Mouse (Mus musculus): ENCODE measurements around the gene Eif3d.

Eif3d gene

DNA sequence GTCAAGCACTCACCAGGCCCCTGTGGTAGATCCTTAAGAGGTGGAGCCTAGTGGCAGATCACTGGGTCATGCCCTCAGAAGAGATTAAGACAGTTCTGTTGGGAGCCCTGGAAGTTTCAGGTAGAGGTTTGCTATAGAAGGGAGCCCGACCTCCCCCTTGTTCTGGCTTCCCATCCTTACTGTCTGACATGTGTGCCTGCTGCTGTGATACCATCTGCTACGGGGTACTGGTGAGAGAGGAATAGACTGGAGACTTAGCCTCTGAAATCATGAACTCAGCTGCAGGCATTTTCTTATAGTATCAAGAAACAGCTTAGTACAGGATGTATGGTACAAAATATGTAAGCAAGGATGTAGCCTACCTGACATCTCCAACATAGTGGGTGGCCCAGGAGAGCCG is 17.7 kb downstream of the Eif3d start:
- no peak for DNase-seq (ENCODE audit: low spot score)

DNA sequence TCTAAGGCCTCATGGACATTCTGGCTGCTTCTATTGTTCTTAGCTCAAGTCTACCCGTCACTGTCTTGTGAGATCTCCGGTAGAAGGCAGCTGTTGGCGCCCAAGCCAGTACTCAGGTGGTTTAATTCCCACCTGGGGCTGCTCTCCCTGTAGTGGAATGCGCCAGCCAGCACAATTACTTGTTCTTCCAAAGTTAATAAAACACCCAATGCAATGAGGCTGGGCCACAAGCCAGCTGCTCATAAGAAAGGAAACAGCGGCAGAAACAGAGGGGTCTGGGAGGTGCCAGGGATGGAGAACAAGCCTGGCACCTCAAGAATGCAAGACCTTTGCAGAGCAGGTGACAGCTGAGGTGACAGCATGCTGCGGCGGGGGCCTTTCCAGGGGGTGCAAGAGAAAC is 21.6 kb downstream of the Eif3d start:
- no peak for DNase-seq (ENCODE audit: low spot score)

- DNase-seq (ENCODE audit: low spot score): no peak
Measured at GRCm38 (mm10) chr15:77945711-77946110, 24.9 kb downstream of the Eif3d start.

GRCm38 (mm10) chr15:77941563-77941962 is 29.1 kb downstream of the Eif3d start:
- DNase-seq (ENCODE audit: low spot score): no peak

- no peak for DNase-seq (ENCODE audit: low spot score)
Measured at GRCm38 (mm10) chr15:77938516-77938915, 32.1 kb downstream of the Eif3d start.

DNA sequence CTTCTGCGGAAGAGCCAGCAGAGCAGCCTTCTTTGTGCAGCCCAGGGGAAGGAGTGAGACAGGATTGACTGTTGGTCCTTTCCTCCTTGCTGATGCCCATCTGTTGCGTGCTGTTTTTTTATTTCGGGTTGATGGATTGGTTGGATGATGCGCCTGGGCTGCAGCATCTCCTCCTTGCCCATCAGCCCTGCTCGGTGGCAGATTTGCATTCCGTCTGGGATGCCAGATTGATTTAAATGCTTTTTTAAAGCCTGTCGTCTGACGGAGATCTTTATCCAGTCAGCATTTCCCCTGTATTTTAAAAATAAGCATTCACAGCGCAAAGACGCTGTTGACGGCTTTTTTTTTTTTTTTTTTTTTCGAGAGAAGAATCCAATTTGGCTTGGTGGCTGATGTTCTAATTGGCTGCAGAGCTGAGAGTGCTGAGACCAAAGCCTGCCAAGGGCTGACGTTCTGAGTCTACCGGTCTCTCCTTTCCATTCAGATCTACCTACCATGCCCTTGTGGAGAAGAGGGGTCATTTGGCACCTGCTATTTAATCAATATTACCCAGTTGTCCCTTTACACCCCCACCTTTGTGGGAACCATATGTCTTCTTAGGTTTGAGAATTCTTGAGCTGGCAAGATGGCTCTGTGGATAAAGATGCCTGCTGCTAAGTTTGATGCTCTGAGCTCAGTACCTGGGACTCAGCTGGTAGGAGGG is 34.8 kb downstream of the Eif3d start:
- DNase-seq (ENCODE audit: low spot score): no peak

GRCm38 (mm10) chr15:77934968-77935367 is 35.6 kb downstream of the Eif3d start:
- no peak for DNase-seq (ENCODE audit: low spot score)

- DNase-seq (ENCODE audit: low spot score): no peak
Measured at GRCm38 (mm10) chr15:77934326-77934725, 36.3 kb downstream of the Eif3d start.

DNA sequence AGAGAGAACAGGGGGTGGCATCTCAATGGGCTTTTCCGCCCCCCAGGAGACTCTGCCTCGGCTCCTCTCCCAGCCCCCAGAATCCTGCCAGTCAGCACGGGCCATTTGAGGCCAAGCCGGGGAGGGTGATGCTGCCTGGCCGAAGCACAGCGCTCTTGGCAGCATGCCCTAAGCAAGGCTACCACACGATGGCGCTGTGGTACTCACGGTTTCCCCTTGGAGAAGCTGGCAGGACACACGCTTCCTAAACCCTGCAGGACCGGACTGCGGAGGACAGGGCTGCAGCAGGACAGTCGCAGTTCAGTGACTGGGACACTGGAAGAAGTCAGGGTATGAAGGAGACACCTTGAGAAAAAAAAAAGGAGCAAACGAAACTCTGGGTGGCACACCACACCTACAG is 36.8 kb downstream of the Eif3d start:
- peak; percentile 99 for DNase-seq (ENCODE audit: low spot score)

- no peak for DNase-seq (ENCODE audit: low spot score)
Measured at GRCm38 (mm10) chr15:77933222-77933621, 37.4 kb downstream of the Eif3d start.

GRCm38 (mm10) chr15:77931689-77932016 is 39.0 kb downstream of the Eif3d start:
- no peak for DNase-seq (ENCODE audit: low spot score)

DNA sequence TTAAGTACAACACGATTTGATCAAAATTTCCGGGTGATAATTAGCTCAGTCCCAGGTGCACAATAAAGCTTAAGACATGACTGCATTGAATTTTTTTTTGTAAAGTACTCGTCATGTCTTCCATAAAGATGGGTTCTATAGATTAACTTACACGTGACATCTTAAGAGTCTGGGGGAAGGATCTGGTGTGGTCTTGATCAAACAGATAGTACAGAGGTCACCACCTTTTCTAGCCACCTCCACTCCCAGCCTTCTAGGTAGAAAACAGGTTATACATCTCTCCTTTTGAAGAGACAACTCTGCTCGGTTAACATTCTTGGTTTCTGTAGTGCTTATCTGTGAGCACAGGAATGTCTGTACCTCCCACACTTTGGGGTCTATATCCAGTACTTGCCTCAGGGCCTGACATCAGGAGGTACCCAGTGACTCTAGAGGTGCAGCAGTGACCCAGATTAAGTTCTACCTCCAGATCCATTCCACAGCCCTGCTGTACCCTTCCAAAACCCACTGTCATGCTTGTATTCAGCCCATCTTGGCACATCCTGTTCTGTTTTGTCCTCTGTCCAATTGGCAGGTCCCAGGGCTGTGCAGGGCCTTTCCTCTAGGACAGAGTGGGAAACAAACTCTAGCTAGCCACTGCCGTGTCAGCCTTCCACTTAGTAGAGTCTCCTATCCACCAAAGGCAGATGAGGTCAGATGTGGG is 39.5 kb downstream of the Eif3d start:
- DNase-seq (ENCODE audit: low spot score): no peak

DNA sequence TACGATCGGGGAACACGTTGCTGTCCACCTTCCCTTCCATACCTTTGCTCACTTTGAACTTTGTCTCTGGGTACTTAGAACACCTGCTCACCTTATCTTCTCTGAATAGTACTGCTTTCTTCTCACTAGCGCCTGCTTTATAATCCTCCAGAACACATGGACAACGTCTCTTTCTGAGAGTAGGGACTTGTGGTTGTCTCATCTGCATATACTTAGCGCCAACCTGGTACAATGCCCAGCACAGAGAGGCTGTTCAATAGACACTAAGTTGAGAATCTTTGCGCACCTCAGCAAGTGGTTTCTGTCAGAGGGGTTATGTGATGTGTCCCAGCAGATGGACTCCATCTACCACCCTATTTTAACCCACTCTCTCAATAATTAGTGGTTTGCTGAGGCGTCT is 40.8 kb downstream of the Eif3d start:
- DNase-seq (ENCODE audit: low spot score): no peak

GRCm38 (mm10) chr15:77928673-77929331 is 41.8 kb downstream of the Eif3d start, which contains the start of gene Txn2:
Gene Txn2, minus strand, starts transcription at chr15:77929006.
- DNase-seq (ENCODE audit: low spot score): peak; percentile 90

DNA sequence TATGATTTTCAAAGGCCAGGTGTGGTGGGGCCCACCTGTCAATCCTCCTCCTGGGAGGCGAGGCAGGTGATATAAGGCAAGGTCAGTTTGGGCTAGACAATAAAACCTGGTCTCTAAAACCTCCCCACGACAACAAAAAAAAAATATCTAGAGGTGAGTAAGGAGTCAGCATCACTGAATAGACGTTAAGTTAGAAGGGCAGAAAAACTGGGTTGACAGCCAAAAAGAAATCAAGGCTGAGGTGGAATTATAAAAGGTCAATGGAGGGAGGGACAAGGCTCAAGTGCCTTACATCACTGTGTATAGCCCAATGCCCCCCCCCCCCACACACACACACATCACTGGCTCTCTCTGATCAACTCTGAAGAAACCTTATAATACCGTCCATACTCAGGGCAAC is 42.5 kb downstream of the Eif3d start:
- DNase-seq (ENCODE audit: low spot score): no peak

DNA sequence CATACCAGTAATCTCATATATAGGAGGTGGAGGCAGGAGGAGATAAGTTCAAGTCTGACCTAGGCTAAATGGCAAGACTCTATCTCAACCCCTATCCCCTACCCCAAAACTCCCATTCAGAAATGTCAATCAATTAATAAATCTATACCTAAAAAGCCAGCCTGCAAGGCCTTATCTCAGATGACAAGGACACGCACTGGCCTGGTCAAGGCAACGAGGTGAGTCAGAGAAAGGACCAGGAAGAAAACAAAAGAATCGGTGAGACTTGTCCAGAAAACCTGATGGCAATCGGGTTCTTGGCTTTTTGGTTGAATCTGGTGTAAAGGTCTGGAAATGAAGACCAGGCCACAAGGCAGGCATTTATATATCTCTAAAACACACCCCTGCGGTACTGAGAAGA is 43.7 kb downstream of the Eif3d start:
- no peak for DNase-seq (ENCODE audit: low spot score)

- no peak for DNase-seq (ENCODE audit: low spot score)
Measured at GRCm38 (mm10) chr15:77925195-77925594, 45.4 kb downstream of the Eif3d start.

DNA sequence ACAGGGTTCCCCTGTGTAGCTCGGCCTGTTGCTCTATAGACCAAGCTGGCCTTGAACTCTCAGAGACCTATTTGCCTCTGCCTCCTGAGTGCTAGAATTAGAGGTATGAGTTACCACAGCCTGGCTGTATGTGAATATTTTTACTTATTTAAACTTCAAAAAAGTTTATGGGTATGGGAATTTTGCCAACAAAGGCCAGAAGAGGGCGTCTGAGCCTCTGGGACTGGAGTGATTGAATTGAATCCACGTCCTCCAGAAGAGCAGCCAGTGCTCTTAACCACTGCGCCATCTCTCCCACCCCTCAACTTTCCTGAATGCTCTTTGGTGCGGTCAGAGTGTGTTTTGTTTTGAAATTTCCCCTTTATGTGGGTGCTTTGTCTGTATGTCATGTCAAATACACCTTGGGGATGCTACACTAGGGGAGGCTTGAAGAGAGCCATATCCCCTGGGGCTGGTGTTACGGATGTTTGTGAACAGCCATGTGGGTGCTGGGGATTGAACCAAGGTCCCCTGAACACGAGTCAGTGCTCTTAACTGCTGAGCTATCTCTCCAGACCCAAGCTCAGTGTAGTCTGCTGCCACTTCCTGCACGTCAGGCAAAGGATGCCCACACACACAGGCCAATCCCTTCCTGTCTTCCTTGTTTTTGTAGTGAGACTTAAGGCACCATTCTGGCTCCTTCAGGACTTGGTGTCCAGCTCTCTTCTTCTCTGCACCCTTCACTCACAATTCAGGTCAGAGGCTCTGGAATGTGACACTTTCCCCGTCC is 47.2 kb downstream of the Eif3d start:
- DNase-seq (ENCODE audit: low spot score): no peak

DNA sequence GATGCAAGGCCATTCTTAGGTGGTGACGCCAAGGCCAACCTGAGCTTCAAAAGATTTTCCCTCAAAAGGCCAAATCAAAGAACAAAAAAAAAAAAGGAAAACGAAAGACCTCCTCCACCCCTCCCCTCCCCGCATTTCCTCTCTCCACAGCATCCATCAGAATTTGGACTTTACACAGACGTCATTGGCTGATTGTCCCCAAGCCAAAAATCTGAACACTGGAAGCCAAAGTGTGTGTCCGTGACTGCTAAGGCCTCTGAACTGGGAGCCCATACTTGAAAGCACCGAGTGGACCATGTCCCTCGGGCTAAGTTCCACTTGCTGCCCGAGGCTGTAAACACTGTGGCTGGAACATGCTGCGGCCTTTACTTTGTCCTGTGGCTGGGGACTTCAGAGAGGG is 47.9 kb downstream of the Eif3d start:
- DNase-seq (ENCODE audit: low spot score): no peak

DNA sequence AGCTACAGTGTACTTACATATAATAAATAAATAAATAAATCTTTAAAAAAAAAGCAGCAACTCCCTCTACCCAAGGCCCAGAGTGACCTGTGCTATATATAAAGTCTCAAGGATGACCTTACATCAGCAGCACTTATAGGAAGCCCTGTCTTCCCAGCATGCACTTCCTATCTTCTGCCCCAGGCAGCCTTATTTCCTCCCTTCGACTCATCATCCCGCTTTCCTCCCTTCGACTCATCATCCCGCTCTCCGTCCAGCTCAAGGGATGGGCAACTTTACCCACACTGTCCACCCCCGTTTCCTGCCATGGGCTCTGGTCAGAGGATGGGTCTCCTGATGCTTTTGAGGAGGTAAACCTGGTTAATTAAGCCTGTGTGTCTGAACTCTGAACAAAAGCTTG is 49.0 kb downstream of the Eif3d start:
- DNase-seq (ENCODE audit: low spot score): no peak

- peak; percentile 73 for DNase-seq (ENCODE audit: low spot score)
Measured at GRCm38 (mm10) chr15:77920511-77921462, 49.8 kb downstream of the Eif3d start.

Measured in testis, postnatal 10 days (tissue).